8 mouse cellular contexts compared by ENCODE assay signal in genomic region chr5:35177332-35177731, GRCm38 (mm10).
DNase-seq lines count a peak whose midpoint lies in the region; ATAC-seq lines count a peak whose summit lies in the region.

No protein-coding gene starts in this region.

- DNase-seq in CD4-positive, CD25-positive, alpha-beta regulatory T cell, adult 2 months (ENCODE audit: low read depth, low spot score), result peak; percentile 31
- DNase-seq in layer of hippocampus, adult 11-12 months (ENCODE audit: low spot score), result peak; percentile 37
- DNase-seq in layer of hippocampus, adult 9-10 months (ENCODE audit: low spot score), result no peak
- DNase-seq in adrenal gland, postnatal 14 days, result peak; percentile 22
- peak; percentile 30 for DNase-seq in liver
- no peak for DNase-seq in gastrocnemius, postnatal 25 days

- no peak for ATAC-seq in CD4-positive, CD25-positive, alpha-beta regulatory T cell, adult 4 months
- ATAC-seq in inflammation-experienced regulatory T-cells, adult 6 months, result no peak

Comparison
In these comparisons a context has a peak if more than half of its experiments do, and no peak if none do; other contexts are left out.
1. DNase-seq: peak in CD4-positive, CD25-positive, alpha-beta regulatory T cell, adult 2 months (single experiment), layer of hippocampus, adult 11-12 months (single experiment), adrenal gland, postnatal 14 days (single experiment) and liver (single experiment); none in layer of hippocampus, adult 9-10 months (single experiment) and gastrocnemius, postnatal 25 days (single experiment).